Mouse (Mus musculus) hindbrain, embryonic 11.5 days (tissue): ENCODE results near the gene Acss1. TPM values are rescaled to one million over a fixed set of nuclear protein-coding genes. Genes with fewer than 3 reads are reported as not detected.

Experiments used
- ATAC-seq: fragments of 200-750 bp; cut with Nextera tagmentation; 2 replicates; pipeline ENCODE4 v1.8.0; 2017; ENCODE audit warnings: mild to moderate bottlenecking, moderate TSS enrichment, moderate library complexity; ENCODE audit not compliant: low FRiP score
- DNase-seq: peaks from one replicate; pipeline ENCODE4 v3.0.0-alpha.2; 2015; ENCODE audit warnings: low spot score
- H3K27ac ChIP-seq: fragments of 300-500 bp; sonication (generic); 2 replicates; pipeline ENCODE4 v1.5.1; 2014; ENCODE audit warnings: mild to moderate bottlenecking, low read depth, low read length
- H3K27me3 ChIP-seq: fragments of 300-500 bp; sonication (generic); 2 replicates; pipeline ENCODE4 v1.6.1; 2014; ENCODE audit warnings: mild to moderate bottlenecking, low read length, moderate library complexity, mixed read lengths; ENCODE audit not compliant: control insufficient read depth, insufficient read depth
- H3K36me3 ChIP-seq: fragments of 300-500 bp; sonication (generic); 2 replicates; pipeline ENCODE4 v1.6.1; 2014; ENCODE audit warnings: mild to moderate bottlenecking, low read length, moderate library complexity, mixed read lengths; ENCODE audit not compliant: control insufficient read depth, insufficient read depth
- H3K4me1 ChIP-seq: fragments of 300-500 bp; sonication (generic); replicated peaks from 2 replicates; pipeline ENCODE4 v1.6.1; 2014; ENCODE audit warnings: low read length, mixed read lengths; ENCODE audit not compliant: control insufficient read depth, insufficient read depth
- H3K4me2 ChIP-seq: fragments of 300-500 bp; sonication (generic); replicated peaks from 2 replicates; pipeline ENCODE4 v1.6.1; 2014; ENCODE audit warnings: mild to moderate bottlenecking, low read depth, low read length
- H3K4me3 ChIP-seq: fragments of 300-500 bp; sonication (generic); 2 replicates; pipeline ENCODE4 v1.5.1; 2014; ENCODE audit warnings: low read depth, low read length
- H3K9ac ChIP-seq: fragments of 300-500 bp; sonication (generic); 2 replicates; pipeline ENCODE4 v1.6.1; 2014; ENCODE audit warnings: low read depth, low read length
- H3K9me3 ChIP-seq: fragments of 300-500 bp; sonication (generic); 2 replicates; pipeline ENCODE4 v1.6.1; 2016; ENCODE audit warnings: low read length; ENCODE audit not compliant: control insufficient read depth
- WGBS: fragments of 180-500 bp; shearing (Covaris S2); extraction: QIAGEN DNeasy Blood & Tissue Kit; methylation state at CpG from one replicate; pipeline ENCODE4 v1.1.7; 2014; 5-methylcytosine and 5-hydroxymethylcytosine counted together
- polyA plus RNA-seq: library from polyadenylated mRNA; unstranded; fragments of >200 nt; fragmentation: Nextera tagmentation; extraction: Ambion mirVana; gene quantifications from 2 replicates; pipeline ENCODE4 v1.2.1, GENCODE M21; 2014

The Acss1 gene
- polyA plus RNA-seq, 1 experiment from 2014 or later = 31.4 TPM

DNA sequence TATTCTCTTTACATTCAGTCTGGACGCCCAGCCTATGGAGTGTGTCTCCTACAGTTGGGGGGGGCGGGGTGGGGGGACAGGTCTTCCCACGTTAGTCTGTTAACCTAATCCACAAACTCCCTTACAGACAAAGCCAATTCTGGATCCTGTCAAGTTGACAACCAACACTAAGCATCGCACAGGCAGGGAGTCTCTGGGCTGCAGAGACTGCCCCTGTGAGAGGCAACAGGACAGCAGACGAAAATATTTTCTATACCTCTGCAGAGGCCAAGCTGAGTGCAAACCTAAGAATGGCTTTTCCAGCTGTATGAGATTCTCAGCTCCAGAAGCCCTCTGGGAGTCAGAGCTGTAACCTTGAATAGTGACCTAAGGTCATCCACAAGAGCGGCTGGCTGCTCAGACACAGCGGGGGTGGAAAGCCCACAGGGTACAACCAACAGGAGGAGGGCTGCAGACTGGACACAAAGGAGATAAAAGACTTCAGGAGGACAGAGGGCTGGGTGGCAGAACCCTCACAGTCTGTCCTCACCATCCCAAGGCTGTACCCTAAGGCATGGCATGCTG is 17.7 kb downstream of the Acss1 start:
- WGBS = 5% methylated on average over 7 of the region's 7 CpGs
- Histone ChIP-seq H3K27me3 (no peaks in the 10 kb centered on the region), H3K4me3 (no peak overlapping the region), H3K4me1 (peaks cover 21% of the 10 kb centered on the region), H3K9me3 (no peaks in the 10 kb centered on the region), H3K9ac (no peak overlapping the region; the same call in 1 of the 2 replicates), H3K4me2 (no peak overlapping the region), H3K27ac (peak overlapping the region; percentile 71), H3K36me3 (no peaks in the 10 kb centered on the region)
- ATAC-seq (peak; percentile 67), DNase-seq (peak; percentile 45)

DNA sequence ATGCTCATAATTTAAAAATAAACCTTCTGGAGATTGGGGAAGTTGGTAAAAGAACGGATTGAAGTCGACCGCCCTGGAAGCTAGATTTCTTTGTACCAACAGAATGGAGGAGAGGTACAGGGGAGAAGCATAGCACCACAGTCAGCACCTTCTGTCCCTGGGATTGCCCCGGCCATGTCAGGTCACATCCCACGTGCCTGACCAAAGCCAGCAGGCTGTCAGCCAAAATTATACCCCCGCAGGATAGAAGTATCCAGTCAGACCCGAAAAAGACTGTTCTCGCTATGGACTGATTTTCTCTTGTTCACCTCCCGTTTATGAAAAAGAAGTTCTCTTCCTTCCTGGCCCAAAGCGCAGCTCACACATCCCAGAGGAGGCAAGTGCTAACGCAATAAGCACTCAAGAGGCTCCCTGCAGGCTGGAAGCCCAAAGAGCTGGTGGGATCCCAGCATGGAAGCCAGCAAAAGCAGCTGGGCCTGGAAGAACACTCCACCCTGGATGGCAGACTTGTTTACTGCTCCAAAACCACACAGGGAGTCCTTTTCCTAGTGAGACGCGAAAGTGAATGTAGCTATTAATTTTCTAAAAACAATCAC is 19.9 kb downstream of the Acss1 start:
- Histone ChIP-seq H3K4me2 (no peak overlapping the region), H3K9me3 (no peaks in the 10 kb centered on the region), H3K27ac (no peak overlapping the region), H3K4me1 (peaks cover 21% of the 10 kb centered on the region), H3K36me3 (no peaks in the 10 kb centered on the region), H3K4me3 (no peak overlapping the region), H3K27me3 (no peaks in the 10 kb centered on the region), H3K9ac (no peak overlapping the region)
- DNase-seq = no peak
- WGBS = 55% methylated on average over 13 of the region's 13 CpGs
- no peak for ATAC-seq

DNA sequence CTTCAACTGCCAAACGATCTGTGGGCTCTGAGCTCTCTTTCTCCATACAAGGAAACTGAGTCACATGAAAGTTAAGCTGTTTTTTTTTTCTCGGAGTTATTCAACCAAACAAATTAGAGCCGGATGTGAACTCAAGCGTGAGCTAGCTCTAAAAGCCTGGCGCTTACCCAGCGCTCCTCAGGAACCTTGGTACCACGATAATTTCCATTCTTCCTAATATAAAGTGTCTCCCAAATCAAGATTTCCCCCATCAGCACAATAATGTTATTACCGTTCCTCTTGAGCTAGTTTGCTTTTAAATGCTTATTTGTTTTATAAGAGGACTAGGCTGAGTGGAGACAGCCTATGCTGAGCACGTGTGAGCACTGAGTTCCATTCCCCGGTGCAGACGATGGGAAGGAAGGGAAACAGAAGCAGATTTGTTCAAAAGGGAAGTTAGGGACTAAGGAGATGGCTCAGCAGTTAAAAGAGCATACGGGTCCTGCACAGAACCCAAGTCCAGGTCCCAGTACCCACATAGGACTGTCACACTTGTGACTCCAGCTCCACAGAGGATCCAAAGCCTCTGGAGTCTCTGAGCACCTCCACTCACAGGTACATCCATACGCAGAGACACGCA is 20.5 kb downstream of the Acss1 start:
- Histone ChIP-seq H3K4me3 (no peak overlapping the region), H3K4me1 (peaks cover 21% of the 10 kb centered on the region), H3K9me3 (no peaks in the 10 kb centered on the region), H3K27me3 (no peaks in the 10 kb centered on the region), H3K36me3 (no peaks in the 10 kb centered on the region), H3K27ac (no peak overlapping the region), H3K9ac (no peak overlapping the region), H3K4me2 (no peak overlapping the region)
- ATAC-seq = no peak
- no peak for DNase-seq
- WGBS = 78% methylated on average over 14 of the region's 14 CpGs

DNA sequence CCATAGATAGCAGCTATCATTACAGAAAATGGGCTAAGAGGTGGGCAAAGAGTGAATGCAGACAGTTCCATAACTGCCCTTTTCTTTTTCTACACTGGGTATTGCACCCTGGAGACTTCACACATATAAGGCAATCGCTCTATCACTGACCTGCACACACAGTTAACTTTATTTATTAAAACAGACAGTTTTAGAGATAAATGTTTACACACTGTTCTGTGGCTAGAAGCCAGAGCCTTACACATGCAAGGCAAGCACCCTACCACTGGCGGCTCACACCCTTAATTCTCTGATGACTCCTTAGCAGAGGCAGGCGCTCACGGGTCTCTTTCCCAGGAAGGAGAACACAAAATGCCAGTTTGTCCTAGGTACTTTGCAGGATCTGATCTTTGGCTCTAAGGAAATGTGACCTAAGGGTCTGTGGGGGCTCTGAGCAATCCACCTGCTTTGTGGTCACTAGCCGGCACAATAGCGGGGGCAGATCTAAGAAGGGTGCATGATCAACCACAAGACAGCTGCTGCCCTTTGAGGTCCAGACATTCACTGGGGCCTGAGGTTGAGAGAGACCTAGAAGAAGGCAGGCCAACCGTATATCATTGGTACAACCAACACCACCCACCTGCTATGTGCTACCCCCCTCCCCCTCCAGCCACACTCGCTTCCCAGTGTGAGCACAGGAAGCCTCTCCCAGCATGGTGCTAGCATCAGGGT is 21.7 kb downstream of the Acss1 start:
- H3K4me1 ChIP-seq = peaks cover 21% of the 10 kb centered on the region
- DNase-seq (no peak), ATAC-seq (no peak)

DNA sequence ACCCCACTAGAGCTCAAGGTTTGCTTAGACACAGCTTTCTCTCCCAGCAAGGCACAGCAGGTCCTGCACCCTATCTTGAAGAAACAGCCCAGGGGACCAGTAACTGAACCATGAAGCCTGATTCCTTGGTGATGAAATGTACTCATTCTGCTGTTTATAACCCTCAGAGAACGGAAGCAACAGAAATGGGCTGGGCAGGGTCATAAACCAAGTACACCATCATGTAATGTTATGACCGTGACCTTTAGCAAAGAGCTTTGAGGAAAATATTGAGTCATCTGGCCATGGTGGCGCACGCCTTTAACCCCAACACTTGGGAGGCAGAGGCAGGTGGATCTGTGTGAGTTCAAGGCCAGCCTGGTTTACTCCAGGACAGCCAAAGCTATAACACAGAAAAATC is 23.1 kb downstream of the Acss1 start:
- WGBS = 95% methylated on average over 4 of the region's 4 CpGs
- Histone ChIP-seq H3K36me3 (no peaks in the 10 kb centered on the region), H3K4me2 (no peak overlapping the region), H3K9me3 (no peaks in the 10 kb centered on the region), H3K27ac (peak overlapping the region; percentile 94), H3K4me3 (no peak overlapping the region), H3K27me3 (no peaks in the 10 kb centered on the region), H3K9ac (no peak overlapping the region), H3K4me1 (peaks cover 12% of the 10 kb centered on the region)
- DNase-seq (no peak), ATAC-seq (no peak)

More for the DNA sequence above, 21.7 kb downstream of the Acss1 start:
- no peaks in the 10 kb centered on the region for H3K9me3 ChIP-seq
- no peaks in the 10 kb centered on the region for H3K36me3 ChIP-seq
- 85% methylated on average over 8 of the region's 8 CpGs for WGBS
- no peak overlapping the region for H3K4me2 ChIP-seq
- no peak overlapping the region for H3K4me3 ChIP-seq
- no peak overlapping the region for H3K27ac ChIP-seq
- no peaks in the 10 kb centered on the region for H3K27me3 ChIP-seq
- no peak overlapping the region for H3K9ac ChIP-seq

DNA sequence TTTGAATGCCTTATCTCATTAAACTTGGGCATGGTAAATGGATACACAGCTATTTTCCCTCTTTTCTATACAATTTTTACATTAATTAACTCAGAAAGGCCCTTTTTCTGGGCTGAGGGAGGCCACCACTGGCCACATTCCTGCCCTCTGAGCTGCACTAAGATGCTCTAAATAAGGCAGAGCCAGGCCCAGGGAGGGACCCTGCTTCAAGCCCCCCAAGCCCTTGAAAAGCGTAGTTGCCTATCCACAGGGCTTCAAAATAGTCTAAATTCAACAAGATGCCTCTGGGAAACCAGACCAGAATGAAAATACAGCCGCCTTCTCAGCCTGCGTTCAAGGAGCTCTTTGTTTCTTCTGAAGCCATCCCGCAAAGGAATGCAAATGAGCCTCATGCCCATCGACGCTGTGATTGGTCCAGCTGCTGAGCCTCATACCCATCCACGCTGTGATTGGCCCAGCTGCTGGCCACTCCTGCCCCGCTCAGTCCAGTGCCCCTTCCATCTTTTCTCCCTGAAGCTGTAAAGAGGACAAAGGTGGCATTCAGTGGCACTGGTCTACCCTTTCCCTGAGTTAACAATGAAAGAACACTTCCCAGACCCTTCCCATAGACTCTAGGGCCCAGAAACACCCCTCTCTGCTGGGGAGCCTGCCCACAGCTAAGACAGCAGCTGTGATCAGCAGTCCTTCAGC is 24.4 kb downstream of the Acss1 start:
- peak overlapping the region; percentile 94 for H3K27ac ChIP-seq
- no peak overlapping the region; the same call in 1 of the 2 replicates for H3K9ac ChIP-seq
- H3K4me2 ChIP-seq = no peak overlapping the region
- no peak overlapping the region for H3K4me3 ChIP-seq
- H3K36me3 ChIP-seq = no peaks in the 10 kb centered on the region
- peak; percentile 76 for DNase-seq
- 50% methylated on average over 8 of the region's 8 CpGs for WGBS
- no peaks in the 10 kb centered on the region for H3K9me3 ChIP-seq
- peaks cover 4% of the 10 kb centered on the region; the same call in 1 of the 2 replicates for H3K4me1 ChIP-seq
- peak; percentile 99 for ATAC-seq
- H3K27me3 ChIP-seq = no peaks in the 10 kb centered on the region

DNA sequence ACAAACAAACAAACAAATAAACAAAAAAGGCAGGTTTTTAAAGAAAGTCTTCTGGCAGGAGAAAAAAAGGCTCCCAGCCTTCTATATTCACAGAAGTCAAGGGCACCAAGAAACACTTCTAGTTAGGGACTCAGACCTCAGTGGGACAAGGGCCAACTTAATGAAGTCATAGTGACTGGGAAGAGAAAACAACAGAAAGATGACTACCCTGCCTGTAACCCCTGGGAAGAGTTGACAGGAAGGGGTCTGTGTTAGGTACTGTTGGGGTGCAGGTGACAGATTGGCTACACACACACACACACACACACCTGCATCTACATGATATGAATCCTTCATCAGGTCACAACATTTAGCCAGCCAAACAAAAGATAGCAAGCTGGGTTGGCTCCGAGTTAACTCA is 25.1 kb downstream of the Acss1 start:
- ATAC-seq (no peak; the same call in 1 of the 2 replicates), DNase-seq (no peak)
- Histone ChIP-seq H3K4me1 (peaks cover 1% of the 10 kb centered on the region; the same call in 1 of the 2 replicates), H3K9me3 (no peaks in the 10 kb centered on the region), H3K27me3 (no peaks in the 10 kb centered on the region), H3K9ac (no peak overlapping the region; the same call in 1 of the 2 replicates), H3K4me2 (no peak overlapping the region), H3K27ac (peak overlapping the region; percentile 94), H3K4me3 (no peak overlapping the region), H3K36me3 (no peaks in the 10 kb centered on the region)
- 88% methylated on average over 1 of the region's 1 CpGs for whole genome bisulfite sequencing

DNA sequence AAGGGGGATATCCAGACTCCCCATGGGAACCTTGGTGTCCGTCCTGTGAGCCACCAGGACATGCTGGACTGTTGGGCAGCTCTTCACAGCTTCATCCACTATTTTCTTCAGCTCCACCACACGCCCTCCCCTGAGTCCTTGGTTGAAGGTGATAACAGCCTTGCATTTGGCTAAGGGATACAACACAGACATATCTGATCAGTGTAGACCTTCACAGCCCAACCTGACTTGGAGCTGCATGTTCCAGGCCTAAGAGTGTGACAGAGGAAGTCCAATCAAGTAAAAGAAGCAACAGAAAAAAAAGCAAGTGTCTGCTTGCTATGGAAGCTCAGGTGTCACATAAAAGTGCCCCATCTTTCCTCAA is 29.9 kb downstream of the Acss1 start:
- H3K27me3 ChIP-seq = no peaks in the 10 kb centered on the region
- no peak for ATAC-seq
- H3K9ac ChIP-seq = peak overlapping the region; percentile 11; the same call in 1 of the 2 replicates
- 0 out of 2 replicates have a peak, but pooled peaks cover 4% of the 10 kb centered on the region for H3K36me3 ChIP-seq
- H3K27ac ChIP-seq = peak overlapping the region; percentile 47; the same call in 1 of the 2 replicates
- peaks cover 3% of the 10 kb centered on the region; the same call in 1 of the 2 replicates for H3K4me1 ChIP-seq
- WGBS = 38% methylated on average over 2 of the region's 2 CpGs
- H3K9me3 ChIP-seq = no peaks in the 10 kb centered on the region
- no peak overlapping the region for H3K4me2 ChIP-seq
- H3K4me3 ChIP-seq = no peak overlapping the region
- DNase-seq = no peak
